Mouse (Mus musculus) spleen, postnatal 14 days (tissue): ENCODE data around the gene Gm10985.

Experiments used
- DNase-seq, 2 experiments: peaks; one replicate each; pipeline ENCODE4 v3.0.0; 2021 to 2022; ENCODE audit warnings: low spot score in 2 of 2

Gene Gm10985

DNA sequence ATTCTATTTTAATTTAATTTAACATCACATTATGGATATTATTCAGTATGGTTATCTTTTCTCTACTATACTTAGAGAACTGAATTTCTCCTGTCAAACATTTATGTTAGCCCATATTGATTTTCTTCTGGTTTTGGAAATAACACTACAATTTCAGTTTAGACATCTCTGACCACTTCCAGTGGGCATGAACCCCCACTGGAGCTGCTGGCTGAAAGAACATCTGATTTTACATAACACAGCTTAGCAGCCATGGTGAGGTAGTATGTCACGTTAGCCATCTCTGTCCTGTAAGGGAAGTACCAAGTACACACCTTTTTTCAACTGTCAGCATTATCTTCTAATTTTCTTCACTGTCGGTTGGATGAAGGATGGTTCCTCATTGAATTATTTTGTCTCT is at the start of gene Gm10985:
TSS of gene Gm10985 (plus strand) at position 301 of the 400 bp plus-strand sequence.
- no peak for DNase-seq

DNA sequence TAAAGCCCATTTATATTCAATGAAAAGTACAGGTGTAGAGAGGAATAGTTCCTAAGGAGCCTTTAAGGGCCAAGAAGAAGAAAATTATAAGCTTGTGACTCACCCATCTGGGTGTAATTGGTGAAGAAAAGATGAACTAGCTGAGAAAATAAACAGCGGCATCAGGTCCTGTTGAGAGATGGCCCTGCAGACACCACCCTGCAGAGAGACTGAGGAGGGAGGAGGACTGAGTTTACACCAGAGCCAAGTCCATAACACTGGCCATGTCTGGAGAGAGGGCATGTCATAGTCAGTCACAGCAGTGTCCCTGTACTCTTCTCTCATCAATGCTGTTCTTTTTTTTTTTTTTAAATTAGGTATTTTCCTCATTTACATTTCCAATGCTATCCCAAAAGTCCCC is 48.0 kb upstream of the Gm10985 start:
- DNase-seq, result no peak

DNA sequence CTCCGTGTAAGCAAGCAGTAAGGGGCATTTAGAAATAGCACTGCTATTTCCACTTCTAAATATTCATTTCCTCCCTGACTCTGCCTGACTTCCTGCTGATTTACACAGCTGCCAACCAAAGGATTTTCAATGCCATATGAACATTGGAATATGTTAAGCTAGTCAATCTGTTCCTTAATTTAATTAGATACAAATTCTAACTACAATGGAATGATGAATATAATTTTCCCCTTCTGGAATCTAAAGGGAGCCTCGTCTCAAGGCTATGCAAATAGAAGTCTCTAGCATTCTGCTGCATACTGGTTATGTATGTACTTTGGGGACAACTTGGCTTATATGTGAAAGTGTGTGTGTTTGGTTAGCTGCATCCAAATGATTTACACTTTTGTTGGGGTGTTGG is 45.2 kb upstream of the Gm10985 start:
- DNase-seq, result no peak

DNA sequence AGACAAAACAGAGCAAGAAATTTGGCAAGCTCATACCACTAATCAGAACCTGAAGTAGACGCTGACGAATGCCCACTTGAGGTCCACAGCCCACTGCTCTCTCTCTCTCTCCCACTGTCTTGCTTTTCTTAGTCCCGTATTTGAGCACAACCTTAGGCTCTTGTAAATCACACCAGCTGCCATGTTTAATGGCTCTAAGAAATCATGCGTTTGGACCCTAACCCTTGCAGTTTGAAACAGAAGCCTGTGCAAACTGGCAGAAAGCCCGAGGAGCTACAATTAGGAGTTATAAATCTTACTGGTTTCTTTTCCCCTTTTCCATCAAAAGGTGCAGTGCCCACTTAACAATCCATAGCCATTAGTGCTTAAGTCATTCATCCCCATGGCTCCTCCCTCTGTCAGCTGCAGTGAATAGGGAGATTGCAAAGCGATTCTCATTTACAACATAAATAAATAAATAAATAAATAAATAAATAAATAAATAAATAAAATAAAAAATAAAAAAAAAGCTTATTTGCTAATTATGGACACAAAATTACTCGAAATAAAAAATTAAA is 31.4 kb upstream of the Gm10985 start:
- no peak for DNase-seq

DNA sequence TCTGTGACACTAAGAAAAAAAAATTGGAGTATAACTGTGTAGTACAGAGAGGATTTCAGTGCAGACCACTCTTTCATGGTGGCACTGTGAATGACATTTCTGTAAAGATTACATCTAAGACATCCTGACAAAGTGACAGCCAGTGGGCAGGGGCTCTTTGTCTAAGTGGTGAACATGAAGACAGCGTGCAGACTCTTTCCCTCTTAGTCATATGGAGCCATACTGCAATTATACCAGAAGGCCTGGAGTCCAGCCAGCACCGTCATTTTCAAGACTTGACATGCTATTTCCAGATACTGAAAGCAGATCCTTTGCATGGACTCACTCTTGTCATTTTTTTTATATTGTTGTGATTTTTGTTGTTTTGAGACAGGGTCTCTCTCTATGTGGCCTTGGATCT is 10.6 kb upstream of the Gm10985 start:
- DNase-seq, result no peak

DNA sequence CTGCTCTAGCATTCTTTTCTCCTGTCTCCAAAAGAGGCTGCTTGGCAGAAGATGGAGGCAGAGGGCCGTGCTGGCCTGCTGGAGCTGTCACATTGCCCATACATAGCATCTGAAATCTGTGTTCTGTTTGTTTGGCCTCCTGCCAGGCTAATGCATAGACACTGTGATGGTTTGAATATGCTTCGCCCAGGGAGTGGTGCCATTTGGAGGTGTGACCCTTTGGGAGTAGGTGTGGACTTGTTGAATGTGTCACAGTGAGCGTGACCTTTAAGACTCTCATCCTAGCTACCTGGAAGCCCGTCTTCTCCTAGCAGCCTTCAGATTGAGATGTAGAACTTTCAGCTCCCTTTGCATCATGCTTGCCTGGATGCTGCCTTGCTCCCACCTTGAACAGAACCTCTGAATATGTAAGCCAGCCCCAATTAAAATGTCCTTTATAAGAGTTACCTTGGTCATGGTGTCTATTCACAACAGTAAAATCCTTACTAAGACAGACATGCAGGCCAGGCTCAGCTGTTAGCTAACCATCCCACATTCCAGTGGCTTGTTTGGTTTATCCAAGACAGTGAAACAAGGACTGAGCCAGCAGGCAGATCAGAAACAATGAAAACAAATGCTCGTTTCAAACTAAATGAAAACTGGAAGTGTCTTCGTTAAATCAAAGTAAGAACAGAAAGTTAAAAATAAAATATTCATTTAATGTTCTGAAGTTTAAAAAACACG is 1.5 kb downstream of the Gm10985 start:
- no peak for DNase-seq

DNA sequence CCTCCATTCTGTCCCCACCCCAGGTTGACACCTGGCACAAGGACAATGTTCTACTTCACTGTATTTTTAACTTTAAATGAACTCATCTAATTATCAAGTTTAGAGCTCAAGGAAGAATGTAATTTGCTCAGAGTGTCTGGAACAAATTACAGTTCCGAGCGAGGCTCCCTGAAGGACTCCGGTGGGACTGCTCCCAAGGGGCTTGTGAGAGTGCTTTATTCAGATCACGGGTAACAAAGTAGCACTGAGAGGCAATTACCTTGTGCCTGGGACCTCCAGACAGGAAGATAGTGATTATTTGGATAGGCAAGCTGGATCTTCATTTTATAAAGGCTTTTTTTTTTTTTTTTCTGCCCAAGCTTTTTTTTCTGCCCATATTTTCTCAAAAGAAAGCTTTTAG is 2.8 kb downstream of the Gm10985 start:
- no peak for DNase-seq

DNA sequence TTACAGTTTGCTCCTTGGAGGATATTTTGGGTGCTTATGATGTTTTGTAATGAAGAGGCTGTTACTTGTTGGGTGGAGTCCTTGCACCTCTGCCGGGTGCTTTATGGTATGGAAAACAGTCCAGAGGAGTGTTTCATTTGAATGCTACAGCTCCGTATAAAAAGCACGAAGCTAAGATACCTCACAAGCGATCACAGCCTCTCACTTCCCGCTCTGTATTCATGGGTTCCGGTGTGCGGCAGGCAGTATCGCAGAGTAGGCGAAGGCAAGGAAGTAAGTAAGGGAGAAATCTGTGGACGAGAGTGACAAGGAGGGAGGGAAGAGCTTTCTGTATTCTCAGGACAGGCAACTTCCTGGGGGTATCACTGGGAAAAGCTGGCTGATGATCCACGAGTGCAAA is 3.4 kb downstream of the Gm10985 start:
- DNase-seq, result no peak

DNA sequence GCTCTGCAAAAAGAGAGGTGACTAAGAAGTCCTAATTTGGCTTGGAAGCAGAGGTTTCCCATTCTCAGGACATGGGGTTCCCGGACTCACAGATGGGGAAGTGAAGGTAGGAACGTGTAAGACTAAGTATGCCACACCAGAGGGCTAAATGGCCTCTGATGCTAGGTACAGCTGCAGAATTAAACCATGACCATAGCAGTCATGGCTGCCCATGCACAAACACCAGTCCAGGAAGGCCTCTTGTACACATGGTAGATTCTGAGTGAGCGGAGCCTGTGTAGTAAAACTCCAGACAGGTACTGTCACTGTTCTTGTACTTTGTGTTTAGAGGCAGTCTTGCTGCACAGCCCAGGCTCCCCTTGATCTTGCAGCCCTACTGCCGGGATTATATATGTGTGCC is 9.4 kb downstream of the Gm10985 start:
- no peak for DNase-seq

DNA sequence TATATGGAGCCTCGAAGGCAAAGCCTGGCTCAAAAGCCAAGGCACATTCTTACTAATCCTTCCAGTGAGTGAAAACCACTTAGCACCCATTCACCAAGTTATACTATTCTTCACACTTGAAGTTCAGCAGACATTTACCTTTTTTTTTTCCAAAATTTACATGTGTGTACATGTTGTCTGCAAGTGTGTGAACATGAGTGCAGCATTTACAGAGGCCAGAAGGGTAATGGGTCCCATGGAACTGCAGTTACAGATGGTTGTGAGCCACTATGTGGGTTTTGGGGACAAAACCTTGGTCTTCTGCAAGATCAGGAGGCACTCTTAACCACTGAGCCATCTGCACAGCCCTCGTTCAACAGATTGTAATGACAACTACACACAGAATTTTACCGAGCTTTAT is 9.9 kb downstream of the Gm10985 start:
- no peak for DNase-seq

DNA sequence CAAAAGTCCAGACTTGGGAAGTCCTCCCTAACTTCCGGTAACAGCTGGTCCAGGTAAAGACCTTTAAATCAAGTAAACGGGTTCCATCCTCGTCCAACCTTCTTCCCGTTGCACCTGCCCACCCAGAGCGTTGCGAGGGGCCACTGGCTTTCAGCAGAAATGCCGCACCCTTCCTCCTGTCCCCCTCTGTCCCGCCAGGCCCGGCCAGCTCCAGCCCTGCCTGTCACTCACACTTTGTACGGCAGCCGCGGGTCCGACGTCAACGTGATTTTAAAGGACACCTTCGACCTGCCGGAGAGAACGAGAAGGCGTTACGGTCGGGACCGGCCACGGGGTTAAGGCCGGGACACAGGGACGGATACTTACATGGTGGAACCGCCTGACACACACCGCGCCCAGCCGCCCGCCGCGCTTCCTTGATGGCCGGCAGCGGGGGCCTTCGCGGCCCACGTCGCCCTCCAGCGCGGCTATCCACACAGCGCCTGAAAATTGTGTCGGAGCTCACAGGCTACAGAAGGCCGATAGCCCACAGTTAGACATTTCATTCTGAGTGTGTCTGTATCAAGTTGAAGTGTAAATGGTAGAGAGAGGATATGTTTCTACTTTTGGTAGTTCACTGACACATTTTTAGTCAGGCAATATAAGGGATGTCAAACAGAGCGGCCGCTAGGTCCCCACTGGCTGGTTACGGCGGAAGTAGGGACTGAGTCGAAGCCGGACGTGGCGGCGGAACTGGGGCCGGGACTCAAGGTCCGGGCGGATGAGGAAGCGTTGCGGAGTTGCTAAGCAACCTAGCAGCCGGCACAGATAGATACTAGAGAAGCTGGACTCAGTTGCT is 18.7 kb downstream of the Gm10985 start, which contains the start of gene Ufm1:
TSS of gene Ufm1 (minus strand) at position 448 of the 838 bp plus-strand sequence.
- peak; percentile 74 to 82 for DNase-seq

DNA sequence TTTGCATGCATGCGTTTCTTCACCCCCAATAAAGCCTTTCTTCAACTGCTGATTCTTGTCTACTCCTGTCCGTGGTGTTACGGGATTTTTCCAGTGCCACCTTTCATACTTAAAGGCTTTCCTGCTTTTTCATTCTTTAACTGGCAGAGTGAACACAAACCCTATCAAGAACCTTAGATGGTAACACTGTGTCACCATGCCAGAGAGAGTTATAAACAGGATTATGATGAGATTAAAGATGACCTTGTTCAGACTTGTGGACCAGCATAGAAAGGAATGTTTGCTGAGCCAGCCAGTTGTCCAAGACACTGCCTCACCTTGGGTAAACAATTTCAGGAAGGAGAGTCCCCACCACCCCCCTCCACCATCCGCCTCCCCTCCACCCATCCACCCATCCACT is 23.3 kb downstream of the Gm10985 start:
- DNase-seq, result no peak

DNA sequence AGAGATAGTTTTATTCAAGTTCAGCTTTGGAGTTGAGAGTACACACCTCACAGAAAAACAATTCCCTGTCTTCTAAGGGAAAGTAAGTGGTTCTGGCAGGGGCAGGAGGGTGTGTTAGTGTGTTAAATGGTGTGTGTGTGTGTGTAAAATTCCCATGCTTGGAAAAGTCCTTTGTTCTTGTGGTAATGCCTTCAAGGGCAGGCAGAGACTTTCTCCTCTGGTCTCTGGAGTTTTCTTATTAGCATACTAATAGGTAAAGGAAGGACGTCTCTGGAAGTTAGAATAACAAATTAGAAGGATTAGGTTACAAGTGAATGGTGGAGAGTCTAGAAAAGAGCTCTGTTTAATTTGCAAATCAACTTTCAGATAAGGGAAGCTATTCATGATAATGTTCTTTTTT is 24.4 kb downstream of the Gm10985 start:
- DNase-seq, result no peak

DNA sequence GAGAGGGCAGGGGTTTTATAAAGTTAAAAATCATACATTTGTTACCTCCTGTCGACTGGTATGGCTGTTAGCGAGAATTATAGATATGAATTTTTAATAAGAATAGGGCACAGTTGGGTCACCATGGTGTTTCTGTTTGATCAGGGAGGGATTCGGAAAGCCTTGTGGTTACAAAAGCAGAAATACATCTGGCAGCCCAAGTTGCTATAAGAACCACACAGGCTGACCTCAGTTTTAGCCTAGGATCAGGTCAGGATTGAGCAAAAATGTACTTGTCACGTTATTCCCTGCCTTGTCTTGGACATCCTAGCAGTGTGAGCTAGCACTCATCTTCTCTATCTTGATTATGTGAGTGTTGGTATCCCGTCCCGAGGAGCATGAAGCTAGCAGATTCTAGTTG is 25.6 kb downstream of the Gm10985 start:
- DNase-seq, result no peak

DNA sequence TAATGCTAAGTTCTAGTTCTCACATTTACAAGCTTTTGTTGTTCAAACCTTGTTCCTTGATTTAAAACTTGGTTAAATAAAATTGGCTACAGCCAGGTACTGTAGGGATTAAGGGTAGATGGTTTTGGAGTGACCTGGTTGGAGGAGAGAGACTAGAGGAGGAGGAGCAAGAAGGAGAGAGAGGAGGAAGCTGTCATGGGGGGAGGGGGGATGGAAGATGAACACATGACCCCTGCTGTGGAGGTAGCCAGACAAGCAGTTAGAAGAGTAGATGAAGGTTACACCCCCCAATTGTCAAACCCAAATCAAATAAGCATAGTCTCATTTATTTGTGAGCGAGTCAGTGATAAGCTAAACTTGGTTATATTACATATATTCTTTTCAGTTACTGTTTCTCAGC is 26.7 kb downstream of the Gm10985 start:
- DNase-seq, result no peak

DNA sequence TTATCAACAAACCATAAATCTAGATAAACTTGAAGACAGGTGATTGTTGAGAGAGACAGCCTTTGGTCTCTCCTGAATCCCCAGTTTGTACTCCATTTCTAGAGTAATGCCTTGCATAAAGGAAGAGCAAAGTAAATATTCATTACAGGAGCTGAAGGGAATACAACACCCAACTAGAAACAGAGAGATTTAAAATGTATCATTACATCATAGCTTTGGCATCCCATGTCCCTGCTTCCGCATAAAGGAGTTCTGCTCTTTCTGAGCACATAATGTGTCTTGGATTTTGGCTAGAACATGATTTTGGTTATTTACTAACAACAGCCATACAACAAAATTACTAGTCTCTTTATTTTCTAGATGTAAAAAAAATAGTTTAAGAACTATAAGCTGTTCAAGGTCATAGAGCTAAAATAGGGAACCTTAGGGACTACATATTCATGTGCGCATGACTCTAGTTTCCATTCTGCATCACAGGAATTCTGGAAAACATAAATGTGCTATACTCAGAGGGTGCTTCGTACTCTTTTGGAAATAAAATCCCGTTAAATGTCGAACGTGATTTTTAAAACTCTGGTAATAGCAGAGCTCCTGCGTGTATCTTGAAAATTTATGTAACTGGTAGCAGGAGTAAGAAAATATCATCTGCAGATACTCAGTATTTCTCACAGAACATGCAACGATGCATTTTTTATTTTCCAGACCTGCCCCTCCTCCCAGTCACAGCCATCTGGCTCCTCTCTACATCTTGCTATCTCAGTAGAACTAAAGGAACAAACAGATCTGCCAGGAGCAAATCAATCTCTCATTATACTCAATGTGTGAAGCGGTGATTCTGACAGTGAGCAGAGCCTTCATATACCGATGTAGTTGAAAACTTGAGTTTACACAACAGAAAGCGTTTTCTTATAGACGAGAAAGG is 46.0 kb downstream of the Gm10985 start:
- no peak for DNase-seq
